Mouse (Mus musculus): ENCODE results near the gene G6pc3.
A peak's percentile ranks its signal among the peaks of the same experiment; 100 is the strongest.

Gene G6pc3

DNA sequence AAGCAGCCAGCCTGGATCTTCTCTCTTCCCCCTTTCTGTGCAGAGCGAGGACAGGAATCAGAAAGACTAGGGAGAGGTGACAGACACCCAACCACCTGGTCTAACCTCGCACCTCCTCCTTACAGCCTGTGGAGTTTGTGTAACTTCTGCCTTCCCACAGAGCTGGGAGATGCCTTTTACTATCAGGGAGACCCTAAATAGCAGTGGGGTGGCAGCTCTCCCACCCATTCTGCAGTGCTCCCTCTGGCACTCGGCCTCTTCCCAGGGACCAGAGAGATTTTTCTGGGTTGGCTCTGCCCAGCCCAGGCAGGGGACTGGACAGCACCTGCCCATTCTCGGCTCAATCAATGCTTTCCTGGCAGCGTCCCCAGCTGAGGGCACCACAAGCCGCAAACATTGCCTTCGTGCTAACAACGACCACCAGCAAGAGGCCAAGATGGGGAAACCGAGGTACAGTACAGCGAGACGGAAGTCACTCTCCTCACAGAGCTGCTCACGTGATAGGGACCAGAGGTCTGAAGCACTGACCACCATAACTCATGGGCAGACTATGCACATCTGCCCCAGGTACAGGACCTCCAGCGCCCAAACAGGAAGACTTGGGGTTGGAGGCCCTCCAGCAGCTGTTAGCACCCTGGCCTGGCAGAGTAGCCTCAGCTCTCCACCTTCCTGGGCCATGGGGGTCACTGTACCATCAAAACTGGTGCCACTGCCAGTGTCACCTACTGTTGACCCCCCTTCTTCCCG, 30.0 kb downstream of the G6pc3 start:
- DNase-seq = no peak

DNA sequence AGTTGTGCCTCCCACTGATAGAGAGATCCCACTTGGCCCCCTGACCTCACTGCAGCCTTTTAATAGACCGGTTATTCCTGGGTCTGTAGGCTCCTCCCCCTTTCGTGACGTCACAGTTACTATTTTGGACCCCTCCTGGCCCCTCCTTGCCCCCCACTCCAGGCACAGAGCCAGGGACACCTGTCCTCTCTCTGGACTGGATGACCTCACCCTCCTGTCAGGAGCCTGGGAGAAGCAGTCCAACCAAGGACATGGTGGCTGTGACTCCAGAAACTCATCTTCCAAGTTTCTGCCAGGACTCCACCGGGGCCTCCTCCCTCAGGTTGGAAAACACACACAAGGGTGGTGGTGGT, 30.6 kb downstream of the G6pc3 start:
- DNase-seq = no peak

DNA sequence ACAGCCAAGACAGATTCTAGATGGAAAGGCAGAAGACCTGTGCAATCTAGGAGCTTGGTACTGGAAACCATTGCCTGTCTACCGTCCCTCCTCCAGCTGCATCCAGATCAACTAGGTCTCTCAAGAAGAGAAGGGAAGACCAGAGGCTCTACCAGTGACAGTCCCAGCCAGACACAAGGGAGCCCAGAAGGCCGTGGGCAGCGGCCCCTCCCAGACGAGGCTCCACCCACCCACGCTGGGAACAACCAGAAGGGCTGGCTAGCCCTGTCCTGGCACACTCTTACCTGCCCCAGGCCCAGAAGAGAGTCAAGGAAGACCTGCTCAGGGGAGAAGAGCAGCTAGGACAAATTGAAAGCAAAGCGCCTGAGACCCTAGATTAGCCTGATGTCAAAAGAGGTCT, 31.0 kb downstream of the G6pc3 start:
- DNase-seq = no peak

DNA sequence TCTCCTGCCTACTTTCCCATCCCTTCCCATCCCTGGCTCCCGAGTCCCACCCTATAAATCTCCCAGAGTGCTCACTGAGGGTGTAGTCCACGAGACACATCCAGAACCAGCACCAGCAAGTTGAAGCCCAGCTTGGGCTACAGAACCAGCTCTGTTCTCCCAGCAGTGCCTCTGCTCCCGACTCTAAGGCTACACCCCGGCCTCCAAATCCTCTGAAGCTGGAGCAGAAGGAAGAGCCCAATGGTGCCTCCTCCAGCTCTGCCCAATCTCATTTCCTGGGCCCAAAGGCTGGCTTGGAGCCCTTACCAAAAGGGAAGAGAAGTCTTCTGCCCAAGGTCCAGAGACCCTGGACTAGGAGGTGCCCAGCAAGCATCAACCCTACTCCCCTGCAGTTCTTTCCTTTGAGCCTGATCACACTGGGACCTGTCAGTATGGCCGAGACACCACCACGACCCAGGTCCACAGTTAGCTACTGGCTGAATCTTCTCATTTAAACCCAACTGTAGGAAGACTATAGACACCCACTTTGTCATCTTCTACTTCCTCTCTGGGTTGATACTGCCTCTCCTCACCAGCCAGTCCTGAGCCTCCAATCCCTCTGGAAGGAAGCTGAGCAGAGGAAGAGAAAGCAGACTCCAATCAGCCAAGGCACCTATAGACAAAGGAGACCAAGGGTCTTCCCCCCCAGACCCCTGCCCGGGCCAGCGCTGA, 32.0 kb downstream of the G6pc3 start:
- no peak for DNase-seq

DNA sequence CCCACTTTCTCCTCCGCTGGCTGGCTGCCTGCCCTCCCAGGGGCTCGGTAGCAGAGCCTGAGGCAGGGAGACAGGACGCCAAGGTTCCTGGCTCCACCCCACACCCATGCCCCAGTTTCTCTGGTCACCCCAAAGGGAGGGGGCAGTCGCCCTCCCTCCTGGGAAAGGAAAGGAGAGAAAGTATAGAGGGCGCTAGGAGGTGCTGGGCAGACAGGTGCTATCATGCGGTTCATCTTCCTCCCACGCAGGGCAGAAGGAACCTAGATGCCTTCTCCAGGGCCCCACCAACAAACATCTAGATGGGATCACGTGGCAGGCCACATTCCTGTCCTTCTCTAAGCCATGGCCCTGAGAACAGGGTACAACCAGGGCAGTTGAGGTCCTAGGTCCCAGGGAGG, 32.5 kb downstream of the G6pc3 start:
- no peak for DNase-seq

DNA sequence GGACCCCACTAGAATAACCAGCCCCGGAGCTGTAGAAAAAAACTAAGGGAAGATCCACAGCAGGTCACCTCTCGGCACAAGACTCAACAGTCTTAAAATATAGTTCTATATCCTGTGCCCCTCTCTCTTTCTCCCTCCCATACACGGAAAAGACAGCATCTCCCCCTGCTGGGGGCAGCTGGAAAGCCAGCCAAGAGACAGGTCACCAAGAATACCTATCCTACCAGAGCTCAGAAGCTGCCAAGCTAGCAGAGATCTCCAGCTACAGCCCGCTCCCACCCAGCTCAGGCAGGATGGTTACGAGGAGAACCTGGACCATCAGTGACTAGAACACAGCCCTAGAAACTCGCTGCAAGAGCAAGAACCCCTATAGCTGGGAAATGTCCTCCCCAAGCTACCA, 33.7 kb downstream of the G6pc3 start:
- no peak for DNase-seq

DNA sequence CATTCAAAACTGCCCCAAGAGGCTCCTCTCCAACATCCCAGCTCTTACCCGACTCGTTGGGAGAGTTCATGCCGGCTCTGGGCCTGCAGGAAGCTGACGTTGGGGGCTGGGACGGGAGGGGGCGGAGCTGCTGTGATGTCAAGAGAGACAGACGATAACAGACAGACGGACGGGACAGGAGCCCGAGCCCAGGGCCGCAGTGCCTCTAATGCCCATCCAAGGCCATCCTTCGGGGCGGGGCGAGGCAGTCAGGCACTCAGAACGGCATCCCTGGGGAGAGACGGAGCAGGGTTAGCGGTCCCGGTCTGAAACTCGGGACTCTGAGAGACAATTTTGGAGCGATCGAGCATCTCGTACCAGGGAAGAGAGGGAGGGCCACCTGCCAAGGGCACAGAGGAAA, 35.3 kb downstream of the G6pc3 start:
- no peak for DNase-seq

DNA sequence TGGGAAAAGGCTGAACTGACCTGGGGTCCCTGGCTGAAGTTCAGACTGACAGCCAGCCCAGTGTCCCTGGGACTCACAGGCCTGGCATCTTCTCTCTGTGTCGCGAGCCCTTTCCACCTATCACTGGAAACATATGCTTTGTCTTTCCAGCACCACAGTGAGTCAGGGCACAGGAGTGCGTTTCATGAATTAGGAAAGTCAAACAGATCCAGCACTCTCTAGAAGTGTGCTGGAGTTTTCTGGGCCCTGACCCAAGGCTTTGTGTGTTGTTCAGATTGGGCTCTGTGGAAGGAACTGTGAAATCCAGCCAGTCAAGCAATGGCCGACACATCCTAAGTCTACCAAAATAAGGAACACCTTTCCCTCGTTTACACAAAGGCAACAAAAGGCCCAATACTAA, 35.8 kb downstream of the G6pc3 start:
- DNase-seq = no peak

DNA sequence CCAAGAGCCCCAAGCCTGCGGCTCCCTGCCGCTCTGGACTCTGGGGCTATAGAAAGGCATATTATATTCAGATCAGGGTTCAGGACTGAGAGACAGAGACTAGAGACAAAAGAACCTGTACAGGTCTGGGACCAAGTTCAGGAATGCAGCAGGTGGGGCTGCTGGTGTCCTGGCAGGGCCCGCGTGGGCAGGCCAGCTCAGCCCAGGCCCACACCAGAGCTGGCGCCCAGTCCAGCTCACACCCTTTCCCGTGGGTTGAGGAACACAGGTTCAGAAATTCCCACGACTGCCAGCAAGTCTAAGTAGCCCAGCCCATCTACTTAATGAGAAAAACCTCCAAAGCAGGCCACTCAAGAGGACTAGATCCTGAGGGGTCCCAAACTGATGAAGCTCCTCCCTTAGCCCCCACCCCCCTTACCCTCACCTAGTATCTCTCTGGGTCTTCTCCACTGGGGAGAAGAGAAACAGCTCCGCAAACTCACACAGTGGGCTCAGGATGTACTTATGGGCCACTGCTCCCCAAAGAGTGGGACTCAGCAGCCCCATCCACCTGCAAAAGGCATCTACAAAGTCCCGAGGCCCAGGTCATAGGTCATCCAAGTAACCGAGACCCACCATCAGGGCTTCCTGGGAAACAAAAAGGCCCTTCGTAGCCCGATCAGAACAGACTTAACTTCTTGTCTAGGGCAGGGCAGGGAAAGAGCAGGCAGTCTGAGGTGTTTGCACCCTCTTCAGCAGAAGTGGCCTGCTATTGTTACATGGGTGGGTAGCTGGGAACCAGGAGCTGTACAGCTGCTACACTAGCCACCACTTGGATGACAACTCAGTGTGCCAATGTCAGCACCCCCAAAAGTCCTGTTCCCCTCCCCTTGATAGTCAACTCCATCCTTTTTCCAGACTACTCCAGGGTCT, 36.9 kb downstream of the G6pc3 start:
- no peak for DNase-seq

DNA sequence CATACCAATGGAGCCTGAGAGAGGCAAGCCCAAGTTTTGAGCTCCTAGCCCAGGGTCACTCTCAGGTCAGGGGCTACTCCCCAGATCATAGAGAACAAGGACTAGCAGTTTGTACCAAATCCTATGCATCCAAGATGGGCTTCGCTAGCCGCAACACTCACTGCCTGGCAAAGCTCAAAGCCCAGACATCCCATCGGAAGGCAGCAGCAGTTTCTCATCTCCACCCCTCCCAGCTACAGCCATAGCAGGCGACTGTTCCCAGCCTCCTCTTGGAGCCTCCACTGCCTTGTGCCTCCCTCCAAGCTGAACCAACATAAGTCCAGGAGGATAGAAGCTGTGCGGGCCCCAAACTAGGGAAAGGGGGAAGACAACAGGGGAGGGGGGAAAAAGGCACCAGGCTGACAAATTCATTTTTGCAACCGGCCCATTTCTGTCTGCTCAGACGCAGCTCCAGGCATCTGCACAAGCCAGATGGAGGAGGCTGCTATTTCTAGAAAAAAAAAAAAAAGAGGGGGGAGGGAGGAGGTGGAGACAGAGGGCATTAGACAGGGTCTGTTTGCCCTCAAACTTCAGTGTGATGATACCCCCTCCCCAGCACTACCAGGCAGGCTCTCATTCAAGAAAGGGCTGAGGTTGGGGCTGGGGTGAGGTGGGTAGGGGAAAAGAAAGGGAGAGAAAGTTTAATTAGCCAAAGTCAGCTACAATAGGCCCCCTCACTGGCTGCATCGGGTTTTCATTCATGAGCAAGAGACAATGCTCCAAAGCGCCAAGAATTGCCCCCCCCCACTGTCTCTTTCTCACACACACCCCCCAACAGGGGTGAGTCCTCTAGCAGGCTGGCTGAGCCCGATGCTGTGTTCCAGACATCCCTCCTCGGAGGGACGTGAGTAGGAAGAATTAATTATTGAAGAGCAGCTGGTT, 38.1 kb downstream of the G6pc3 start:
- no peak for DNase-seq

DNA sequence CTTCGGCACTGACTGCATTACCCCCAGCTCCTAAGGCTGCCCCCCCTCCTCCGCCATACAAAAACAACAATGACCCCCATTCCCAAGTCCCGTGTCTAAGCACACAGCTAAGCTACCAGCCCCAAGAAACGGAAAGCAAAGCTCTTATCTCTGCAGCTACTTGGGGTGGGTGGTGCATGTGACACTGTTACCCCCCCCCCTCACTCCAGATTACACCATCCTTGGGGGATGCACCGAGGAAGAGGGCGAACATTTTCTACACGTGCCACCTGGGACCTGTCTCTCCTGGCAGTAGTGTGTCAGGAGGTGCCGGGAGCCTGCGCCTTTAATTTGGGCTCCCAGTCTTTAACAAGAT, 38.7 kb downstream of the G6pc3 start:
- no peak for DNase-seq

DNA sequence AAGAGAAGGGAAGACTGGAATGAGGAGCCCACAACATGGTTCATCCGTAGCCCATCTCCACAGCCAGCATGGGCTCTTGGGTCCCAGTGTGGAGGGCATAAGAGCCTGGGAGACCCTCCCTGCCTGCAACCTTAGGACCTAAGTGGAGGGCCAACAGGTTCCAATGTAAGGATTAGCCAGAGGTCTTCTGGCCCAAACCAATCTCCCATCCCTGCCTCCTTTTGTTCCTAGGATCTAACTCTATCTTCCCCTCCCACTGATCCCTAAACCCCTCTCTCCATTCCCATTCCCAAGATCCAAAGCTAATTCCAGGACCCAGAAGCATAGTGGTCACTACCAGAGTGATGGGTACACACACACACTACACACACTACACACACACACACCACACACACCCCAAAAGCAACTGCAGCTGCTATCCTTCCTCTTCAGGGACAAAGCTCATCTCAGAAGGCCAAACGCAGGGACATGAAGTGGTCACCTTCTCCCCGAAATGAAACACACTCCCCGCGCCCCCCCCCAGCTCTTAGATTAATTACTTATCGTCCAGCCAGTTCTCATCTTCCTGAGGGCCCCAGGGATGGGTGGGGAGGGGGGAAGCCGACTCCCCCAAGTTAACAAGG, 39.3 kb downstream of the G6pc3 start:
- no peak for DNase-seq

DNA sequence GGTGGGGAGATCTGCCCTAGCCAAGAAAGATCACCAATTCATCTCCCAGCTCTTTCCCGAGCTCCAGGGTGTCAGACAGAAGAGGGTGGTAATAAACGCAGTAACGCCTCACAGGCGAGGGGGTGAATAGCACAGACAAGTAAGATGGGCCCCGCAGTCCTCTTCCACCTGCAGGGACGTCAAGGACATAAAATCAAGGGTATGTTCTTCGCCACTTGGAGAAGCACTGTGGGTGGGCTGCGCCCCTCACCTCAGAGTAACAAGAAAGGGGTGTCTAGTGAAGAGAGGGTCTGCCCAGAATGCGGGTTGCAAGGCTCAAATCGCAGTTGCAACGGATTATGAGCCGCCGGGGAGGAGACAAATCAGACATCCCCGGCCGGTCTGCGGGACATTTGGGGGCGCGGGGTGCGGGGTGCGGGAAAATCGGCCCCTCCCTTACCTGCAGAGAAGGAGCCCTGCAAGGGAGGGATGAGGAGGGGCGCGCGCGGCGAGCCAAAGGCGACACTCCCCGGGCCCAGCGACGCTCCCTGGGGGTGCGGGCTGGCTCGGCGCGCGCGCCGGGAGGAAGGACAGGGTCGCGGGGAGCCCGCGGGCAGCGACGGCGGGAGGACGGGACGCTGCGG, 40.0 kb downstream of the G6pc3 start:
- DNase-seq = no peak

DNA sequence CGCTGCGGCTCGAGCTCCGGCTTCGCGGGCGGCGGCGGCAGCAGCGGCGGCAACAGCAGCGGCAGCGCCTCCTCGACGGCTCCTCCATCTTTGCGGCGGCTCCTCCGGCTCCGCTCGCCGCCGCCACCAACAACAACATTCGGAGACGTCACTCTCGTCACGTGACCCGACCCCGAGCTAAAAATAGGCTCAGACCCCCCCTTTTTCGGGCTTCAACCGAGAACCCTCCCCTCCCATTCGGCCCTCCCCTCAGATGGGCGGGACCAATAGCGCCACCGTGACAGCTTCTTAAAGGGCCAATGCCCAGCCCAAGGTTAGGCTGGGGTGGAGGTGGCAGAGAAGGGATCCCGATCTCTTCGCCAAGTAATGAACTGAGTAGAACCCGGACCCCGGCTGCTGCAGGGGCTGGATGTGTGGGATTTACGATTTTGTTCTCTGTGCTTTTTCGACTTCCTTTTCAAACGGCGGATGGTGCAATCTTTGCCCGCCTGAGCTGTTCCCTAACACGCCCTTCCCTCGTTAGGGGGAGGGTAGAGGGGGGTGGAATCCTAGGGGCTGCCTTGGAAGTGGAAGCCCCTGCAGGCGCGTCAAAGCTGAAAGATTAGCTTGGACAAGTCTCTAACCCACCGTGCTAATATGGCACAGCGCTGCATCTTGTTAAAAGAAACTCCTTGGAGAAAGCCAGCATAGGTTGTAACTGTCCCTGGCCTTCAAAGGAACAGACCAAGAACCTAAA, 40.8 kb downstream of the G6pc3 start, which contains the start of gene Hdac5:
Gene Hdac5, minus strand, starts transcription at position 161 of the 736 bp plus-strand sequence.
- DNase-seq = peak; percentile 98

DNA sequence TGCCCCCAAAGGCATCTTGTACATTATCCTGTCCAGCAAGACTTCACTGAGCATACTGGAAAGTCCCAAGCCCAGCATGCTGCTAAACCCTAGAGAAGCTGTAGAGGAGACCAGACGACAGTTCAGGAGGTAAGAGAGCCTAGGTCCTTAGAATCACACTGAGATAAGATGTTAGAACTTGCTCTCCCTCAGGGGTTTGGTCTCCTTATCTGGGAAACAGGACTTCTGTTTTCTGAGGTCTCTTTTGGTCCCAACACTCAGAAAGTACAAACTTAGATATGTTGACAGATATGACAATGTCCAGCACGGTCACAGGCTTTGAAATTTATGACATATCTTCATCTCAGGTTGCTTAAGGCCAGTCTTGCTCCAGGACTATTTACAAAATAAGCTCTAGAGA, 46.6 kb downstream of the G6pc3 start:
- DNase-seq = no peak

DNA sequence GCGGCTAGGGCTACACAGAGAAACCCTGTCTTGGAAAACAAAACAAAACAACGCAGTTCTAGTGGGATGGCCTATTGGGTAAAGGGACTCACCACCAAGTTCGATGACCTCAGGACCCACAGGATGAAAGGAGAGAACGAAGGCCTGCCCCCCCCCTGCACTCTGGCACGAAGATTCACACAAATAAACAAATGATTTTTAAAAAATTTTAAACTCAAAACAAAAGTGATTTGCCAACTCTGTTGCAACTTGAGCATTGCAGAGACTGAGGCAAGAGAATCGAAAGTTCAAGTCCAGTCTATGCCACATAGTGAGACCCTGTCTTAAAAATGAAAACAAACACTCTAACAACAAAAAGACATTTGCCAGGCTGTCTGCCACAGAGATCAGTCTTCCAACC, 51.2 kb downstream of the G6pc3 start:
- no peak for DNase-seq

DNA sequence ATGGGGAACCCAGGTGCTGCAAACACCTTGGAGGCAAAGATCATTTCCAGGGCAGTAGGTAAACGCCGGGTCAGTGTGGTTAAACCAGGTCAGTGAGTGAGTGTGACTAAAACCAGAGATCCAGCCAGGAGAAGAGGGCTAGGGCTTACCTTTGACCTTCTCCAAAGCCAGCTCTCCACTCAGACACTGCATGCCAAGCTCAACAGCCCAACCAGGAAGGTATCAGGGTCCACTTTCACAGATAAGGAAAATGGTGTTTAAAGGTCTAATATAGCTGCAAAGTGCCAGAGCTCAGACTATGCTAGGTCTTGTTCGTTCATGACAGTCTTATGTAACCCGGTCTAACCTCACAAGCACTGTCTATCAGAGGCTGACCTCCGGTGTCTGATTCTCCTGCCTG, 51.8 kb downstream of the G6pc3 start:
- no peak for DNase-seq

DNA sequence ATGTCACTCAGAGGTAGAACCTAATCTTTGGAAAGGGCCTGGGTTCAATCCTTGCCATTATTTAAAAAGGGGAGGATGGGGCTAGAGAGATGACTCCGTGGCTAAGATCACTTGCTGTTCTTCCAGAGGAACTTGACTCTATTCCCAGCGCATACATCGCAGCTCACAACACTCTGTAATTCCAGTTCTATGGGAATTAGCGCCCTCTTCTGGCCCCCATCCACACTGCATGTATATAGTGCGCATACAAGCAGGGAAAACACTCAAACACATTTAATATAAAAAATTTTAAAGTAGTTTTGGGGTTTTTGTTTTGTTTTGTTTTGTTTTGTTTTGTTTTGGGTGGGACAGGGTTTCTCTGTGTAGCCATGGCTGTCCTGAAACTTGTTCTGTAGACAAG, 52.5 kb downstream of the G6pc3 start:
- no peak for DNase-seq
